Mouse (Mus musculus) brain, embryonic 18.5 days (tissue): ENCODE results near the gene Rnf10.
A peak's percentile ranks its signal among the peaks of the same experiment; 100 is the strongest.
"Not testable (repeated sequence)": the region's sequence is repeated elsewhere in the genome, so short reads cannot be mapped to it uniquely, and the experiment has no call there.

Experiments
- DNase-seq: peaks from one replicate; pipeline ENCODE4 v3.0.0-alpha.2; 2012; ENCODE audit warnings: low read depth, low spot score

The Rnf10 gene

GRCm38 (mm10) chr5:115272812-115273548, at the start of gene Rnf10:
Gene Rnf10 (minus strand): TSS chr5:115272898.
- DNase-seq, result peak; percentile 95

GRCm38 (mm10) chr5:115319004-115319940, 46.6 kb upstream of the Rnf10 start:
- peak; percentile 70 for DNase-seq

DNA sequence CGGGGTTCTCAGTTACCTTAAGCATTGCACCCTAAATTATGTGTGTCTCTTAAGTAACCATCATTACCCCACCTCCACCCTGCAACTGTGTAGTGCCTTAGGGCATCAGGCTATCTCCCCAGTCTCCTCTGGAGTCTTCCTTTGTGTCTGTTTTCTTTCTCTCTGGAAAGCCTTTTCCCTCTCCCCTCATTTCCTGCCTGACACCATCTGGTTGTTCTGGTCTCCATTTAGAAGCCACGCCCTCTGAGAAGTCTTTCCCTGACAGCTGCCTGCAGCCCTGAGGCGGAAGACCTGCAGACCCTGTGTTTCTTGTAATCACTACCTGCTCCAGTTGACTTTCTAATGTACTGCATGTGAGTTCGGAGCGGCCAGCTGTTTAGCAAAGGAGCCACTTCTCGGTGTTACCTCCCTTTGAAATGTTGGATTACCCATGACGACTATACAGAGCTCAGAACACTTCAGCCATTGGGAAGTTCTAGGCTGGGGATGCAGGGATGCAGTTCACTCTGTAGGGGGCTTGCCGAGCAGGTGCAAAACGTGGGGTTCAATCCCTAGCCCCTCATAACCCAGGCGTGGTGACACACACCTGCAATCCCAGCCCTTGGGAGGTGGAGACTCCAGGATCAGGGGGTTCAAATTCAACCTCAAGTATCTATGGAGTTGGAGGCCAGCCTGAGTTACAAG, 45.1 kb upstream of the Rnf10 start:
- DNase-seq, result no peak

- no peak for DNase-seq
These were observed 44.4 kb upstream of the Rnf10 start for GRCm38 (mm10) chr5:115316968-115317644.

- DNase-seq, result no peak
These were observed 40.9 kb upstream of the Rnf10 start for GRCm38 (mm10) chr5:115313668-115313943.

DNA sequence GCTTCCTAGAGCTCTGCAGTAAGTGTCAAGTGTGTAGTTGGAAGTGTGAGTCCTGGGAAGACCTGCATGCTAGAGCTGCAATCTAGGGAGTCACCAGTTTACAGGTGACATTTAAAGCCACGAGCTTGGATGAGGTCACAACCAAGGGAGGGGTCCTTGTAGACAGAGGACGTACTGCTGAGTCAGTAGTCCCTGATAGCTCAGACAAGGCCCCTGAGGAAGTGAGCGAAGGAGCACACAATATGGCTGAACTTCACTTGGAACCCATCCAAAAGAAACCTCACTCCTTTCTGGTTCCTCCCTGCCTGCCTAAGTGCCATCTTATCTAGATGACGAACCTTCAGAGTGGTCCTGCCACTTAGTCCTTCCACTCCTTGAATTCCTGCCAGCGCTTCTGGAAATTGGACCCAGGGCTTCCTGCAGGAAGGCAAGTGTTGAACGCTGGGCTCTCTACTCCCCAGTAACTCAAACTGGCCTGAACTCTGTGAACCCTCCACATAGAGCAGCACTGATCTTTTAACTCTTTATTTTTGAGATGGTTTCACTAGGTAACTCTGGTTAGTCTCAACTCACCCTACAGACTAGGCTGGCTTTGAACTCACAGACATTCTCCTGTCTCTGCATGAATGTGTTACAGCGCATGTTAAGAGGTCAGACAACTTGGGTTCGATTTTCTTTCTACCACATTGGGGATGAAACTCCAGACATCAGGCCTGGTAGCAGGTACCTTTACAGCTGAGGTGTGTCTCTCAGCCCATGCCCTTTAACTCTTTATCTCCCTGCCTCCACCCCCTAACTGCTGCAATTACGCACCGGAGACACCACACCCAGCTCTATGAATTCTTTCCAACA, 40.3 kb upstream of the Rnf10 start:
- no peak for DNase-seq

DNA sequence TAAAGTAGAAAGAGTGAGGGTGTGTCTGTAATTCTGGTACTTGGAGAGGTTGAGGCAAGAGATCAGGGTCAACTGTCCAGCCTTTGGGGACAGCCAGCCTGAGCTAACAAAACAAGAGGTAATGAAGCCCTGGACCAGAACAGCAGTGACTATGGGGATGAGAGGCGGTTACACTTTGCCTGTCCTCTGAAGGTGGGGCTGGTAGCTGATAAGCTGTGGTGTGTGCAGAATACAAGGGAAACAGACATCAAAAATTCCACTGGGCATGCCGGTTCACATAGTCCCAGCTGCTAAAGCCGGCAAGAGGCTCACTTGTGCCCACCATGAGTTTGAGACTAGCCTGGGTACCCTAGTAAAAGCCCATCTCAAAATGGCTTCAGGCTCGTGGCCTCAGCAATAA, 39.7 kb upstream of the Rnf10 start:
- no peak for DNase-seq

- not testable (repeated sequence) for DNase-seq
These were observed 29.5 kb upstream of the Rnf10 start for GRCm38 (mm10) chr5:115302190-115302589.

DNA sequence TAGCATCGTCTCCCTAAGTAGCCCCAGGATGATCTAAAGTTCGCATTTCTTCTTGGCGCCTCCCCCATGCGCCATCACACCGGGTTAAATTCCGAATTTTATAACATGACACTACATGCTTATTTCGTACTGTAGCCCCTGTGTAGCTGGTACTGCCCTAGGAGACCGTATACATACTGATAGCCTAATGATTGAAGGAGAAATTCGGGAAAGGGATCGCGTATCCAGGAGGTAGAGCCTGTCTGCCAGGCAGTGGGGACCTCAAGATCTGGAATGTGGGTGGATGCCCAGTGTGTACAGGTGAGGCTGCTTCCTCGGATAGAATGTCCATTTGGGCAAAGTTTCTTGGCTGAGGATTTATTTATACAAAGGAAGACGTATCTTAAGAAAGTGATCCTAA, 28.9 kb upstream of the Rnf10 start:
- no peak for DNase-seq

GRCm38 (mm10) chr5:115300792-115301614, 28.3 kb upstream of the Rnf10 start, which contains the start of gene Dynll1:
Gene Dynll1 (minus strand): TSS chr5:115300999.
- DNase-seq, result peak; percentile 95

DNA sequence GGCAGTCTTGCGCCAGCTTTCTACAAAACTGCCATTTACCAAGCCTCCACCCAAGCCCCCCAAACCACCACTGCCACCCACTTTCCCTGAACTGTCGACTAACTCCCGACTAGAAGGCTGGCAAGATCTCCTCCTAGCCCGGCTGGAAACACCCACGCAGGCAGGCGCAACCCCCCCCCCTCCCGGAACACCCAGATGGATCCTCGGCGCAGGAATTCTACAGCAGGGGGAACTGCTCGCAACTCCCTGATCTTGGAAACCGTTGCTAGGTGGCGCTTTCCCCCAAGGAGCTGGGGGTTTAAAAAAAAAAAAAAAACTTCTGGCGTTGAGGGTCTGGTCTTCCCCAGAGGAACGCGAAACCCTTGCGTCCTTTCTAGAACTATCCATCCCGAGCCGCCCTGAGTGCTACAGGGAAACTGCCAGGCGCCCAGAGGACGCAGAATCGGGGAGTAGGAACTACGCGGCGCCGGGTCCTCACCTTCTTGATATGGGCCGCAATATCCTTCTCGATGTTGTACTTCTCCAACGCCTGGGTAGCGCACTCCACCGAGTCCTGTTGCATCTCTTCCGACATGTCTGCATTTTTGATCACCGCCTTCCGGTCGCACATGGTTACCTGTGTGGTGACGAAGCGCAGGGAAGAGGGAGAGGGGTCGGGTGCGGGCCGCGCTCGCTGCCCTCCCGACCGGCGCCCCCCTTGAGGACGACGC, 27.5 kb upstream of the Rnf10 start:
- DNase-seq, result peak; percentile 80

- no peak for DNase-seq
These were observed 23.6 kb upstream of the Rnf10 start for GRCm38 (mm10) chr5:115296347-115296746.

DNA sequence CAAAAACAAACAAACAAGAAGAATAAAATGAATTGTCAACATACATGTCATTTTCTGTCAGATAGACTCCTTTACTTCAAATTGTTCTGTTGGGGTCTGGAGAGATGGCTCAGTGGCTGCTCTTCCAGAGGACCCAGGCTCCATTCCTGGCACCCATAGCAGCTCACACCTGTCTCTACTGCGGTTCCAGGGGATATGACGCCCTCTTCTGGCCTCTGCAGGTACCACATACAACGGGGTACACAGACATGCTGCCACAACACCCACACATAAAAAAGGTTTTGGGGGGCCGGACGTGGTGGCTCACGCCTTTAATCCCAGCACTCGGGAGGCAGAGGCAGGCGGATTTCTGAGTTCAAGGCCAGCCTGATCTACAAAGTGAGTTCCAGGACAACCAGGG, 21.5 kb upstream of the Rnf10 start:
- no peak for DNase-seq

GRCm38 (mm10) chr5:115284735-115285134, 12.0 kb upstream of the Rnf10 start:
- no peak for DNase-seq

DNA sequence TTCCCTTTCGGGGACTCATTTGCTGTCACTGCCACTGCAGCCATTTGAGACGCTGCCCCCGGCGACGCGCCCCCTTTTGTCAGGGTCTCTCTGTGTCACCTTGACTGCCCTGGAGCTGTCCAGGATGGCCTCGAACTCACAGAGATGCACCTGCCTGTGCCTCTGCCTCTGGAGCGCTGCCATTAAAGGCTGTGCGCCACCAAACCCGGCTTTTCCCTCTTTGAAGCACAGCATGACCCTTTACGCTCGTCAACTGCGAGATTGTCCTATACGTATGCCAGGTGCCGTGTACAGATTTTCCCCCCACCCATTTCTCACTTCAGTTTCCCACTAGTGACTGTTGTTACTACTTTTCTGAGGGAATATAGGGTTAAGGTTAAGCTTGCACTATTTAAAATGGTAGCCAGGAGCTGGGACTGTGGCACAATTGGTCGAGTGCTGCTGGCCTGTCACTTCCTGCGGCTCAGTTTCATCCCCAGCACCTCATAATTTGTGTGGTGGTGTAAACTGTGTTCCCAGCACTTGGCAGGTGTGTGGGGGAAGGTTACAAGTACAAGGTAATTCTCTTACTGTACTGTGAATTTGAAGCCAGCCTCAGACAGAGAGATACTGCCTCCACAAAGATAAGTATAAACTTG, 7.5 kb upstream of the Rnf10 start:
- no peak for DNase-seq

DNA sequence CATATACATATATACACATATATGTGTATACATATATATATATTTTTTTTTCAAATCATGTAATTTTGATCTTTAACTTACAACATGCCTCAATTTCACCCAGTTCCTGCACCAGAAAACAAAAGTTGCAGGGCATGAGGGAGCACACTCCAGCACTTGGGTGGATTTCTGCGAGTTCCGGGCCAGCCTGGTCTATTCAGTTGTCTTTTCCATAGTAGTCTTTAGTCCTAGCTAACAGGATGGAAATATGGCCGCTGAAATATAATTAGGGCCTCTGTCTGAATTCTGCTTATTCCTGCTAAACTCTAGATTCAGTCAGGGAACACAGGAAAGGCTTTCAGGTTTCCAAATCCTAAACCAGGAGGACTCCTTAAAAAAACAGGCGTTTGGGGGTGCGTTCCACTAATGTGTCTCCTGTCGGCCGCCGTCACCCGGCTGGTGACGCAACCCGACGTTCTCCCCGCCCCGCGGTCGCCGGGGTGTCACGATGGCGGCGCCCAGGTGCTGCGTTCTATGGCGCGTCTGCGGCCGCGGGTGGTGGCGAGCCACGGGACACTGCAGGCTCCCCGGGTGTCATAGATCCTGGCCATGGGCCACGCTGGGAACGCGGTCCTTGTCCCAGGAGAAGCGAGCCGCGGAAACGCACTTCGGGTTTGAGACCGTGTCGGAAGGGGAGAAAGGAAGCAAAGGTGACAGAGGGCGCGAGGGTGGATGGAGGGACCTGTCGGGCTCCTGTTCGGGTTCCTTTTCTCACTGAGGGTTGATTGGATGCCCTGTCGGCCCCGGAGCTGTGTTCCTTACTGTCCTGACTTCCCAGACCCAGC, 6.7 kb upstream of the Rnf10 start, which contains the start of gene Coq5:
Coq5 (plus strand) TSS at position 441 of the 824 bp plus-strand sequence.
- DNase-seq, result no peak

DNA sequence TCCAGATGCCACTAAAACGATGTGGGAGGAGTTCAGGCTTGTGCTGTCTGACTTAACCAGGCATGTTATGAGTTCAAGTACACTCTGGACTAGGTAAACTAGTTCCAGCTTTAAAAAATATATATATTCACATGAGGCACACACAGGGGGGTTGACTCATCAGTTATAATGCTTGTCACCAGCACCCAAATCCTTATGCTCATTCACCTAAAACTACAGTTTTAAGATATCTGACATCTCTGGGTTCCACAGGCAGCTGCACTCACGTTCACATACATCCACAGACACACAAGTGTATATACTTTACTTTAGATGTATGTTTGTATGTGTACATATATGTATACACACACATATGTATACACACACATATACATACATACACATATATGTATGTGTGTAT, 6.1 kb upstream of the Rnf10 start:
- no peak for DNase-seq

GRCm38 (mm10) chr5:115278053-115278452, 5.4 kb upstream of the Rnf10 start:
- no peak for DNase-seq
